Mouse (Mus musculus) mesoderm, embryonic 11.5 days (tissue): ENCODE measurements at regions not wholly inside any gene's neighbourhood (a gene's known extent, or its start where the extent isn't known, plus 50 kb on each side); places are given as distances from the start of the nearest gene placed in this dataset.
A peak's percentile ranks its signal among the peaks of the same experiment; 100 is the strongest.
"Not testable (repeated sequence)": the region's sequence is repeated elsewhere in the genome, so short reads cannot be mapped to it uniquely, and the experiment has no call there.

Experiments
- DNase-seq: peaks from one replicate; pipeline ENCODE4 v3.0.0-alpha.2; 2012; ENCODE audit warnings: low read depth, low spot score

DNA sequence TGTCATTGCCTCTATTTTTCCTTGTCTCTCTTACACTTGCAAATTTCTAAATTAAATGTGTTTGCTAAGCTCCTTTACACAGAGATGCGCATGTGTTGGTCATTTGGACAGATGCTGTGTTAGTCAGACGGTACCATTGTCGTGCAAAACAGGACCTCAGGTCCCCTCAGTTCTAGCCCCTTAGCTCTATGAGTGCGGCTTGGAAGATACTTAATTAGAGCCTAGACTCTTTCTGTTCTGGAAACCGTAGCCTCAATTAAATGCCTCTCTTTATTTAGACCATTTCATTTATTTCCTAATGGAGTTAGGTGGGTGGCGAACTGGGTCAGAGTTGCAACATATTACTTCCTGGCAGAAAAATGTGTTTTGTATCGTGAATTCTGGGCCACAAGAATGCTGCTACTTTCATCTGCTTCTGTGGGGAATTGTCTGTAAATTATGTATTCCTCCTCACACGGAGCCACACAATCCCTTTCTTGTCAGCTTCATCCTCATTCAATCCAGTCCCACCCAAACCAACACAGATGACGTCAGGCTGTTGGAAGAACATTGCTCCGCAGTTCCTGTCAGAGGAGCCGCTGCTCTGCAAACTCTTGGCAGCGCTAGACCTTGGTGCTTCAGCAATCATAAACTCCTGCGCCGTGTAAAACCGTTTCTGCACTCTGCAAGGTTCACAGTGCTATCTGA lies 345.4 kb upstream of the Nova1 start:
- DNase-seq: peak; percentile 42

DNA sequence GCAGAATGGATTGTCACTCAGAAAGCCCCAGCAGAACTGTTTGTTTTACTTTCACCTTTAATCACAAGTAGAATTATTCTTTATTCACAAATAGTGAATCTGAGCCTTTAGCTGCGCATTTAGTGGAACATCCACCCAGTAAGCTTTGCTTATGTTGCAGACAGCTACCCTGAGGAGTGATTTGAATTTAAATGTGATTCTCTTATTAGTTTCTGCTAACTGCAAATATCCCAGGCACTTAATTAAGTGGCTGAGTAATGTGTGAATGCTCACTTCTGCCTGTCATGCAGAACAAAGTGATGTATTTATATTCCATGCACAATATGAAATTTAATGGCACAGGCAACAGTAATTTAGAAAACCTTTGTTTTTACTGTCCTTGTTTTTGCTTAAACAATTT lies 344.4 kb upstream of the Nova1 start:
- no peak for DNase-seq

DNA sequence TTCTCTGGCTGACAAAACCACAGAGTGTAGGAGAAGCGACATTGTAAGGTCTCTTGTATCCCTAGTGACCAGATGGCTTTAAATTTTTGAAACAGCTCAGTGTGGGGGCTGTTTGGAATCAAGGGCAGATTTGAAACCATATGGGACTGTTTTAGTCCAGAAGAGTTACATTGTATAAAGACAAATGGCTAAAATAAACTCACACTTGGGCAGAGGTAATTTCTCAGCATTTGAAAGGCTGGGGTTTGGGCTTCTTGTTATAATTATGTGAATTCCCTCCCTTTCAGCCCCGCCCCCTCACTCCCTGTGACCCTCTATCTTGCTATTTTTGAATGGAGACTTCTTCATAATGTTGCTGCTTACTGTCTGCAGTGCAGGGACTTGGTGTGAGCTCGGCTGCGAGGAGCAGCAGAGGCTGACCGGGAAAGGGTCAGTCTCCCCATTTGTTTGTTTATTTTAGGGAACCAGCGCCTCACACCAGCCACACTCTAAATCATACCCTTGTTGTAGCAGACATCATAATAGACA lies 344.0 kb upstream of the Nova1 start:
- peak; percentile 38 for DNase-seq

DNA sequence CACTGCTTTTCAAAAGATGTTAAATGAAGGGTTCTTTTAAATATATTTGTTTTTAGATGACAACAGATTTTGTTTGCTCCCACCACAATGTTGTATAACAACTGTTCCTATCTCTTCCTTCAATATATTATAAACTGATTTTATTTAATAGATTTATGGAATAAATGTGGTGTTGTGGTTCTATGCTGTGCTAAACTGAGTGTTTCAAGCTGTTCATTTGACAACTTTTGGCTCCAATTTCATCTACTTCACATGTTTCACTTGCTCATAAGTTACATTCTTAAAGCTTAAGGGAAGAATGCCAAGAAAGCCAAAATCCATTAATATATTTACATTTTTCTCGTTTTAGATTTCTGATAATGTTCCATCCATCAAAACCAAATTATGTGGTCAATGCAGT lies 341.9 kb upstream of the Nova1 start:
- DNase-seq: no peak

DNA sequence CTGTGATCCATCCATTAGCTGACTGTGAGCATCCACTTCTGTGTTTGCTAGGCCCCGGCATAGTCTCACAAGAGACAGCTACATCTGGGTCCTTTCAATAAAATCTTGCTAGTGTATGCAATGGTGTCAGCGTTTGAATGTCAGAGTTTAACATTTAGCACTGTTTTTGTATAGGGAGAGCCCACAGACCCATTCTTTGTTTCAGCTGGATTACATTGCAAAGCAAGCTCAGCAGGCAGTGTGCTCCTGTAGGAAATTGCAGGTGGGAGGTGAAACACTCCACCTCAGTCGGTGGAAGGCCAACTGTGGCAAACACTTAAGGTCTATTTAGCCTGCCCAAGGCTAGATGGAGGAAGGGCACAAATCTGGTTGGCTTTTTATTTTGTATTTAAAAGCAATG lies 337.2 kb upstream of the Nova1 start:
- not testable (repeated sequence) for DNase-seq

DNA sequence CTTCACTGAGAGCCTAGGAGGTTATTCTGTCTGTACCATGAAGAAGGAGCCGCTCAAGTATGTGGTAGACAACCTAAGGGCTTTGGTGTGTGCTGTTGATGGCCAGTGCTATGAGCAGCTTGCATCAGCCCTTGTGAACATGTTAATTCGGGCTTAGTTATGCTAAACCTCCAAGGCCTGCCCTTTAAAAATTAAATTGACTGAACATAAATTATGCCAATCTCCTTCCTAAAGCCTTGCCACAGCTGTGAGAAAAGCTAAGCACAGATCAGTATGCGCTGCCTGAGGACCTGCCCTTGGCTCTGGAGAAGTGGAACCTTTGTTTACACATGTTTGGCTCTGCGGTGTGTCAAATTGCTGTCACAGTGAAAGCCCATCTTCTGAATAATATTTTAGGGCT lies 321.9 kb upstream of the Nova1 start:
- no peak for DNase-seq

DNA sequence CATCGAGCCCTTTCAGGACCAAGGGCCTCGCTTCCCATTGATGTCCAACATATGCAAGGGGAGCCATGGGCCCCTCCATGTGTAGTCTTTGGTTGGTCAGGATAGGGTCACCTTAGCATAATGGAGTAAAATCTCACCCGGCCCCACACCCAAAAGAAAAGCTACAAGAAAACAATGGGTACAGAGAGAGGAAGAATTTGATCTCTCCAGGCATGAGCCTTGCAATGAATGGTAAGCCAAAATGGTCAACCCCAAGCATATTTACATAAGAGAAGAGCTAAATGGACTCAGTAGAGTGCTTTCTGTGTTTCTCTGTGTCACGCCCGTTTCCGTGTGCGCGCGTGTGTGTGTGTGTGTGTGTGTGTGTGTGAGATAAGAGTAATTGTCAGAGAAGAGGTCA lies 311.1 kb upstream of the Nova1 start:
- no peak for DNase-seq

DNA sequence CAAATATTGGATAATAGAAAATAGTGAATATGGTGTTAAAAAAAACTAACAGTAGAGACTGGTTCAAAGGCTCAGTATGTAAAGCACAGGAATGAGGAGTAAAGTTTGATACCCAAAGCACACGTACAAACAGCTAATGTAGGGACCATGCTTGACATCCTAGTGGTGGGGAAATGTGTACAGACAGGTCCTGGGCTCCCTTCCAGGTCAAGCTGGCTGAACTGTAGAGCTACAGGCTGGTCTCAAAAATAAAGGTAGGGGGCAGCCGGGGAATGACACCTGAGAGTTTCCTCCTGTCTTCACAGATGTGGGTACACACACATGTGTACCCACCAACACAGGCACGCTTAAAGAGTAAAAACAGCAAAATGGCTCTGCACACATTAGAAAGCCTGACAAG lies 309.9 kb upstream of the Nova1 start:
- DNase-seq: no peak

DNA sequence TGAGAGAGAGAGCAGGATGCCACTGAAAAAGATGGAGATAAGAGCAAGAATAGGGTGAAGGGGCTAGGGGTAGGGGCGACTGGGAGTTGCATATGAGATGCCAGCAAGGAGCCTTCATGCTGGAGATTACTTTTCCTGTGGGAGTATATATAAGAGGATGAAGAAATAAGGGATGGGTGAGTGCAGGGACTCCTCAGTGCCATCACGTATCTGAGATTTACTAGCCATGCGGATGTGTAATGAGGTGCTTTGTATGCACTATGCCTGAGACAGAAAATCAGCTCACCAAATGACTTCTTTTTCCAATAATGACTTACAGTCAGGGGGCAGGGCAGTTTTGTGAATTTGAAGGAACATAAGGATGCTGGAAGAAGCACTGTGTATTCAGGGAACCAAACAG lies 302.7 kb upstream of the Nova1 start:
- no peak for DNase-seq

DNA sequence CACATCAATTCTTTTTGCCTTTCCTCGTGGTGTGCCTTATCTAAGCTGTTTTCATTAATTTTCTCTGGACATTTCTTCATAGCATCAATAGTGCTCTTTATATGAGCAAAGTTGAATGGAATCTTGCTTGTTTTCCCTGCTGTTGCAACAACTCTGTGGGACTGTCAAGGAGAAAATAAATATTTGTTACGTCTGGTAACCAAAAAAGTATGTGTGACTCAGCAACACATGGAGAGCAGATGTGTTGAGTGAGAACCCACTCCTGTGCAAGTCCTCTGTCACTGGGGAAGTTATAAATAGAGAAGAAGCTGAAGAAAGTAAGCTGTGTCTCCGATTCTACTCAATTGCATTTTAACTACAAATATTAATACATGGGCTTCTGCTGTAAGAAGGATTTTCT lies 298.8 kb upstream of the Nova1 start:
- peak; percentile 26 for DNase-seq

DNA sequence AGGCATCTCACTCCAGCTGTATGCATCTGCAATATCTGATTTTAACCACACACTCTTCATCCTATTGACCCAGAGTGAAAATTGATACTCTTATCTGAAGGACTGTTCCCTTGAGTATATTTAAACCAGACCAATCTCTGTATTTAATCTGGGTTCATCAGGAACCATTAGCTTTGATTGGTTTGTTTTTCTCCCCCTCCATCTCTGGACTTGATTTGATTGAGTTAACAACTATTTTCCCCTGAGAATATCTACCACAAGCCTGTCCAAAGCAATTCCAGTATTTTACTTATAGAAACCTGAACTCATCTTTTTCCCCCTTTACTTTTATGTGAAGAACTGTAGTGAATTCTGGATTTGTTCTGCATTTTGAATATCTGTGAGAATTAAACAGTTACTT lies 270.5 kb upstream of the Nova1 start:
- peak; percentile 4 for DNase-seq

DNA sequence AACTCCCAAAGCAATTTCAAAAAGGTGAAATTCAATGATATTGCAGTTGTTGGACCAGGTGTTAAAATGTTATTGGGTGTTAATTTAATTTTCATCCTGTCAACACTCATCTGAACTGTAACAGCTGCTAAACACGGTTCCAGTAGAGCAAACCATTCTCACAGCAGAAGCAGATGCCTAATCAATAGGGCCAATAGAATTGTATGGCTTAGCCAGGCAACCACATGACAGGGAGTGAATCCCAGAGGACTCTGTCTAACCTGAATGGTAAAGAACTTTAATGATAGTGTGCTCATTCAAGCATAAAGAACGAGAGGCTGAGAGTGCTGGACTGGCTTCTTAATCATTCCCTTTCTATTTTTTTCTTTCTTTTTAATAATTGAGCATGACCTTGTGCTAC lies 256.2 kb upstream of the Nova1 start:
- DNase-seq: peak; percentile 1

DNA sequence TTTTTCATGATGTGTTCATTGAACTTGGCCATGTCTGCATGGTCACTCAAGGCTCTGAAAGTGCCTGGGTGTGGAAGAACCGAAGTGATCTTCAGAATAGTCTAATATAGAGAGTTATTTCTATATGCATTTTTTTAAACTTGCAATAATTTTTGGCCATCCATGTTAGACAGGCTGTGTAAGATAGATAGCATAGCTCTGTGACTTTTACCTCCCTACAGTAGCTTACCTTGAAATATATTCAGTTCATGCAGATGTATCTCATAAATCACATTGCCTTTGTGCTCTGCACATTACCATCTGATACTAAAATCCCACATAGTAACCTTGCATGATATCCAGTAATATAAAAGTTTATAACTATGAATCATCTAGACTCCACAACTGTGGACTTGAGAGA lies 233.7 kb upstream of the Nova1 start:
- no peak for DNase-seq

DNA sequence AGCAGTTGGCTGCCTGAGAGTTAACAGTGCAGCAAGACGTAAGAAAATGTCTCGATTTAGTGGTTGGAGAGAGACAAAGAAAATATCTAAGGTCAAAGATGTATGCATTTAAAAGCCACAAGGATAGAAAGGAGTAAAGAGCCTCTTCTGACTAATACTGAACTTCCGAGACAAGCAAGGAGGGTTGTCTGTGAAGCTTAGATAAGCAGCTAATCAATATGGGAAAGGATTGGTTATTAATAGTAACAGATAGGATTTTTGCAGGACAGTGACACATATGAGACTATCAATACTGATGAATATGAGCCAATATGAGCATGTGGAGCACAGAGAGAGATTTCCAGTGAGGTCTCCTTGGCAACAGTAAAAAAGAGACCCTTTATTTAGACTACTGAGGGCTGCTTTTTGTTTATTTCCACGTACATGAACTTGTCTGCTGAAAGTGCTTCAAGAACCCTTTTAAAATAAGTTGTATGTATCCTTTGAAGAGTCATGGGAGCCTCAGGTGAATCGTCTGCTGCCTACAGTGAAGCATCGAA lies 202.2 kb upstream of the Nova1 start:
- no peak for DNase-seq

DNA sequence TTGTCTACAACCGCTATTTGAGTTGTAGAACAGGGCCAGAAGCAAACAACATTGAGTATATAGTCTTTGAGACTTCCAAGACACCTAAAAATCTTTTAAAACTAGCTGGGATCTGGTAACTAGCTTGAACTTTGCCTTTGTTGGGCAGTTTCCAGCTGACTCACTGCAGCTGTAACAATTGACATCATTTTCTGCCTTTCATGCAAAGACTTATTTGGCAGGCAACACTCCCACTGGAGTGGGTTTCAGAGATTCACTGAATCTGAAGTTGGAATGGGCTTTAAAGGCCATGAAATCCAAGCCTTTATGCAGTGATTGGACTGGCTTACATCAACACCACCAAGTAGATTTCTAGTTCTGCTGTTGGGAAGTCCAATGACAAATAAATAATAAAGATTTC lies 173.6 kb upstream of the Nova1 start:
- DNase-seq: no peak

DNA sequence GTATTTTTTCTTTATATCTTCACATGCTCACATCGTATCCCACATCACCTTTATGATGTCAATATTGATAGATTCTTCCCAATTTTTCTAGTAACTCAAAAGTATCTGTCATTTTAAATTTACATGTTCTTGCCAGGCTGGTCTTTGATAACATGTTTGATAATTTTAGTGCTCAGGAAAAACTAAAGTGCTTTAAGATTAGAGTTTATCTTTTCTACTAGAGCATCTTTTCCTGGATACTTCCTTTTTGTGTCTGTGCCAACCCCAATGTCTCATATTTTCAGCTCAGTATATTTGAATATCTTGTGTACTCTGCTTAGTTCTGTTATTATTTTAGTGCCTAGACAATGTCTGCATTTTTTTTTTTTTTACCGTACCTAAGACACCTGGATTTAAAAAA lies 170.2 kb upstream of the Nova1 start:
- no peak for DNase-seq

DNA sequence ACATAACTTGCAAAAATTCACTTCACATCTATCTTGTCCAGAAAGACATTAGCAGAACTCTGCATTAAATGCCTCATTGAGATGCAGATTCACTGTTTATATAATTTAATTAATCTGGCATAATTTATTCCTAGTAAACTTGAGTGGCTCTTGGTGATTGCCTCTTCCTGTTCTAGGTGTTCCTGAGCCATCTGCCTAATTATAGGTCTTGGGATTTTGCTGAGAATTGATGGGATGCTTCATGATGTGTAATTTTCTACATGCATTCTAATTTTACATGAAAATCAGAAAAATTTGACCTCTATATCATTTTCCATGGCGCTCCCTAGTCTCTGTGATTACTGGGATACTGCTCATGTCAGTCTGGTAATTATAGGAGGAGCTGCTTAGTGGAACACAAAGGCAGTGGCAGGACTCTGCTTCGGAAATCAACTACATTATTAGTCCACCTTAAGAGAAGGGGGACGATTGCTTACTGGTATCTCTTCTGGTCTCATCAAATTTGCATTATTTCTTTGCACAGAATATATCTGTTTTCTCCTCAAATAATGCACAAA lies 131.6 kb upstream of the Nova1 start:
- DNase-seq: no peak

DNA sequence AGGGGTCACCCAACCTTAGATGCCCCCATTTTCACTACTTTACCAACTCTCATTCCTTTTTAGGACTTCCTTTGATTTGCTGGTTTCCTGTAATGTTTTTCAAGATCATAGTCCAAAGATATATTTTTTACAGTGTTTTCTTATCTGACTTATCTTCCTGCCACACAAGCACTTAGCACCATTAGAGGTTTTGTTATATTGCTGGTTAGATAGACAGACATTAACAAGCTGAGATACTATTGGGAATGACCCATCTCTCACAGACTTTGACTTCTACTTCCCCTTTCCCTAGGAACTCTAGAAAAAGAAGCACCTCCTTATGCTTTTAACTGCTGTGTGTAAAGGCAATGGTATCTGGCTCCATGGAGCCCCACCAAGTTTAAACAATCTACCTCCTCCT lies 127.0 kb upstream of the Nova1 start:
- no peak for DNase-seq

DNA sequence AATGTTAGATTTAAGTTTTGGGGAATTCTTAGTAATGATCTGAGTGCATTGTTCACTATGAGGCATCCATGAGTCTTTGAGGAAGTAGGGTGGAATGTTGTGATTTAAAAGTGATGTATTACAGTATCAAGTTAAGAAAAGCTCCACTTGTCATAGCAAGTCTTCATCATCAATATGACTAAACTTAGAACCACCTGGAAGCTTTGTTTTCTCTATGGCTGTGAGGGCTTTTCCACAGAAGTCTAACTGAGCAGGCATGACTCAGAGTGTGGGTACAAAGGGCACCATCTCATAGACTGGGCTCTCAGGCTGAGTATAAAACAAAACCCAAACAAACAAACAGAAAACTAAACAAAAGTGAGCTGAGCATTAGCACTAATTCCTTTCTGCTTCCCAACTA lies 112.4 kb upstream of the Nova1 start:
- DNase-seq: no peak

DNA sequence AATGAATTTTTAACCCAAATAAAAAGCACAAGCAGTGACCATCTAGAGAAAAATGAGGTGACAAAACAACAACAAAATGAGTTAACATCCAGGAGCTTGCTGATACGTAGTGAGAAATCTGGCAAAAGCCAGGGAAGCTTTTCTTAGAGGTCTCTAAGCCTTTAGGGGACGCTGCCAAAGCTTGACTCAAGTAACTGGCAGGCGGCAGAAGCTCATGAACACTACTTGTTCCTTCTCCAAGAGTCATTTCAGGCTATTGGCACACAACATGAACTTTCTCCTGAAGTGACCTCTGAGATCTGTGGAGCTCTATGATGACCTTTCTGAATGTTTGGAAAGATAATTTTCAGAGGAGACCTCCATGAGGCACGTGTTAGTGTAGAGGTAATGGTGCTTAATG lies 98.6 kb upstream of the Nova1 start:
- DNase-seq: no peak

DNA sequence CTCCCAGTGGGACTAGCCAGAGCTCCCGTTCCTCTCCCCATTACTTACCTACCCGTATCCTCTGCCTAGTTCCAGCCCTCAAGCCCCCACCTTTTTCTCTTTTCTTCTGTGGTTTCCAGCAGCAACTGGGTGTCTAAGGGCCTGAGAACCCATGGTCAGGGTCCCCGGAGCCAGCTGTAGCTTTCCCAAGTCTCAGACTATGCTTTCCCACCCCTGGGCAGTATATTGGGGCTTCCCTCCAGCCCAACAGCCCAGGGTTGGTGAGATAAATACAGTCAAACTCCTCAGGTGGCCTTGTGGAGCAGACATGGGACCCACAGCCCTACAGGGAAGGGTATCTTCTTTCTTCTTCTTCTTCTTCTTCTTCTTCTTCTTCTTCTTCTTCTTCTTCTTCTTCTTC lies 59.4 kb upstream of the Nova1 start:
- no peak for DNase-seq

DNA sequence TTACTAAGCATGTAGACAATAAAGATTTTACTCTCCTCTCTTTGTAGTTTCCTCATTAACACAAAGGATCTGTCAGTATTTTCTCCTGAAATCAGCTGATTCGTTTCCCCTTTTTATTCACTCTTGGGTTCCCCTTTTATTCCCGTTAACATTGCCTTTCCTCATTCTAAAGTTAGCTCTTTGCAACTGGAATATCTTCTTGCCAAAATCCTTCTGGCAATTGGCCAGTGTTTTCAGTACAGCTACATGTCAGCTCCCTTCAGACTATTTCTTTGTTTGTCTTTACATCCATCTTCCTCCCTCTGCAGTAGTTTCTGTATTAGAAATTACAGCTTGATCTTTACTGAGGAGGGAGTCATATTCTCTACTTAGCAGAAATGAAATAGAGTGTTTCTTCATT lies 51.4 kb upstream of the Nova1 start:
- no peak for DNase-seq
